Mouse (Mus musculus): ENCODE measurements around the gene Narfl. TPM values are rescaled to one million over a fixed set of nuclear protein-coding genes. Genes with fewer than 3 reads are reported as not detected.

Gene Narfl
- total RNA-seq, 1 experiment, result 27.0 TPM

GRCm38 (mm10) chr17:25757691-25758090, 15.9 kb upstream of the Narfl start:
- Histone ChIP-seq H3K4me3 (ENCODE audit: insufficient read depth in 1 of 2, low read depth in 1 of 2, low read length in 2 of 2, poor library complexity in 1 of 2, severe bottlenecking in 1 of 2) (no peak overlapping the region), H3K36me3 (ENCODE audit: control insufficient read depth, insufficient read depth, low read length, poor library complexity, severe bottlenecking) (no peaks in the 10 kb centered on the region), H3K27ac (ENCODE audit: insufficient read depth, low read depth, low read length, poor library complexity, severe bottlenecking) (peak overlapping the region; percentile 82), H3K9me3 (ENCODE audit: control insufficient read depth, insufficient read depth, low read depth, low read length) (no peaks in the 10 kb centered on the region), H3K4me1 (ENCODE audit: control insufficient read depth in 2 of 2, insufficient read depth in 2 of 2, low read length in 2 of 2, poor library complexity in 1 of 2) (peaks cover 20 to 37% of the 10 kb centered on the region in 2 experiments), H3K9ac (ENCODE audit: insufficient read depth, low read depth, low read length, poor library complexity, severe bottlenecking) (no peak overlapping the region)
- in situ Hi-C loops (cut with MboI; ENCODE audit: low sequenced_read_pairs in 2 of 2, unreplicated experiment in 2 of 2), result no loop called here
- no peak for DNase-seq (ENCODE audit: low read depth, low spot score)
- TF ChIP-seq ZC3H11A (IDR thresholded peaks at IDR 0.05; ENCODE audit: borderline replicate concordance, low read depth, low read length), result no peak

GRCm38 (mm10) chr17:25760148-25760547, 13.4 kb upstream of the Narfl start:
- Histone ChIP-seq H3K36me3 (ENCODE audit: control insufficient read depth, insufficient read depth, low read length, poor library complexity, severe bottlenecking) (no peaks in the 10 kb centered on the region), H3K4me1 (ENCODE audit: control insufficient read depth in 2 of 2, insufficient read depth in 2 of 2, low read length in 2 of 2, poor library complexity in 1 of 2) (peaks cover 13 to 40% of the 10 kb centered on the region in 2 experiments), H3K9me3 (ENCODE audit: control insufficient read depth, insufficient read depth, low read depth, low read length) (no peaks in the 10 kb centered on the region), H3K4me3 (ENCODE audit: insufficient read depth in 1 of 2, low read depth in 1 of 2, low read length in 2 of 2, poor library complexity in 1 of 2, severe bottlenecking in 1 of 2) (no peak overlapping the region), H3K27ac (ENCODE audit: insufficient read depth, low read depth, low read length, poor library complexity, severe bottlenecking) (no peak overlapping the region), H3K9ac (ENCODE audit: insufficient read depth, low read depth, low read length, poor library complexity, severe bottlenecking) (no peak overlapping the region)
- in situ Hi-C loops (cut with MboI; ENCODE audit: low sequenced_read_pairs in 2 of 2, unreplicated experiment in 2 of 2), result no loop called here
- DNase-seq (ENCODE audit: low read depth, low spot score), result no peak
- no peak for TF ChIP-seq CHD2 (IDR thresholded peaks at IDR 0.05; ENCODE audit: low read depth, low read length)
- no peak for TF ChIP-seq ZC3H11A (IDR thresholded peaks at IDR 0.05; ENCODE audit: borderline replicate concordance, low read depth, low read length)
- TF ChIP-seq ZNF384 (IDR thresholded peaks at IDR 0.05; ENCODE audit: low read depth, low read length), result no peak

- Histone ChIP-seq H3K27ac (ENCODE audit: insufficient read depth, low read depth, low read length, poor library complexity, severe bottlenecking) (no peak overlapping the region), H3K9me3 (ENCODE audit: control insufficient read depth, insufficient read depth, low read depth, low read length) (no peaks in the 10 kb centered on the region), H3K4me3 (ENCODE audit: insufficient read depth in 1 of 2, low read depth in 1 of 2, low read length in 2 of 2, poor library complexity in 1 of 2, severe bottlenecking in 1 of 2) (no peak overlapping the region), H3K9ac (ENCODE audit: insufficient read depth, low read depth, low read length, poor library complexity, severe bottlenecking) (no peak overlapping the region), H3K4me1 (ENCODE audit: control insufficient read depth in 2 of 2, insufficient read depth in 2 of 2, low read length in 2 of 2, poor library complexity in 1 of 2) (peaks cover 8 to 27% of the 10 kb centered on the region in 2 experiments), H3K36me3 (ENCODE audit: control insufficient read depth, insufficient read depth, low read length, poor library complexity, severe bottlenecking) (no peaks in the 10 kb centered on the region)
- TF ChIP-seq HCFC1 (IDR thresholded peaks at IDR 0.05; ENCODE audit: borderline replicate concordance, insufficient read depth, low read length) (no peak), MAFK (IDR thresholded peaks at IDR 0.05; ENCODE audit: insufficient read depth, low read depth, low read length) (no peak), CHD2 (IDR thresholded peaks at IDR 0.05; ENCODE audit: low read depth, low read length) (no peak), ZC3H11A (IDR thresholded peaks at IDR 0.05; ENCODE audit: borderline replicate concordance, low read depth, low read length) (no peak), ZNF384 (IDR thresholded peaks at IDR 0.05; ENCODE audit: low read depth, low read length) (no peak)
- no peak for DNase-seq (ENCODE audit: low read depth, low spot score)
- in situ Hi-C loops (cut with MboI; ENCODE audit: low sequenced_read_pairs in 2 of 2, unreplicated experiment in 2 of 2), result no loop called here
Observed at GRCm38 (mm10) chr17:25761561-25761970, 12.0 kb upstream of the Narfl start.

- no peak overlapping the region for H3K27ac ChIP-seq (ENCODE audit: insufficient read depth, low read depth, low read length, poor library complexity, severe bottlenecking)
- no peak for TF ChIP-seq HCFC1 (IDR thresholded peaks at IDR 0.05; ENCODE audit: borderline replicate concordance, insufficient read depth, low read length)
- TF ChIP-seq ZNF384 (IDR thresholded peaks at IDR 0.05; ENCODE audit: low read depth, low read length), result no peak
- no peak for TF ChIP-seq MAFK (IDR thresholded peaks at IDR 0.05; ENCODE audit: insufficient read depth, low read depth, low read length)
- no peak for TF ChIP-seq ZC3H11A (IDR thresholded peaks at IDR 0.05; ENCODE audit: borderline replicate concordance, low read depth, low read length)
- no peak for TF ChIP-seq CHD2 (IDR thresholded peaks at IDR 0.05; ENCODE audit: low read depth, low read length)
- H3K9ac ChIP-seq (ENCODE audit: insufficient read depth, low read depth, low read length, poor library complexity, severe bottlenecking), result no peak overlapping the region
- in situ Hi-C loops (cut with MboI; ENCODE audit: low sequenced_read_pairs in 2 of 2, unreplicated experiment in 2 of 2), result no loop called here
- no peak overlapping the region for H3K4me3 ChIP-seq (ENCODE audit: insufficient read depth in 1 of 2, low read depth in 1 of 2, low read length in 2 of 2, poor library complexity in 1 of 2, severe bottlenecking in 1 of 2)
- H3K4me1 ChIP-seq (ENCODE audit: control insufficient read depth in 2 of 2, insufficient read depth in 2 of 2, low read length in 2 of 2, poor library complexity in 1 of 2), result peaks cover 8 to 18% of the 10 kb centered on the region in 2 experiments
- H3K36me3 ChIP-seq (ENCODE audit: control insufficient read depth, insufficient read depth, low read length, poor library complexity, severe bottlenecking), result no peaks in the 10 kb centered on the region
- H3K9me3 ChIP-seq (ENCODE audit: control insufficient read depth, insufficient read depth, low read depth, low read length), result no peaks in the 10 kb centered on the region
- DNase-seq (ENCODE audit: low read depth, low spot score), result no peak
Observed at GRCm38 (mm10) chr17:25762591-25762990, 11.0 kb upstream of the Narfl start.

GRCm38 (mm10) chr17:25765886-25766285, 7.7 kb upstream of the Narfl start:
- Histone ChIP-seq H3K9ac (ENCODE audit: insufficient read depth, low read depth, low read length, poor library complexity, severe bottlenecking) (no peak overlapping the region), H3K36me3 (ENCODE audit: control insufficient read depth, insufficient read depth, low read length, poor library complexity, severe bottlenecking) (no peaks in the 10 kb centered on the region), H3K4me1 (ENCODE audit: control insufficient read depth in 2 of 2, insufficient read depth in 2 of 2, low read length in 2 of 2, poor library complexity in 1 of 2) (peaks cover 4 to 10% of the 10 kb centered on the region in 2 experiments; a peak in 2 of 4 replicates), H3K27ac (ENCODE audit: insufficient read depth, low read depth, low read length, poor library complexity, severe bottlenecking) (no peak overlapping the region), H3K4me3 (ENCODE audit: insufficient read depth in 1 of 2, low read depth in 1 of 2, low read length in 2 of 2, poor library complexity in 1 of 2, severe bottlenecking in 1 of 2) (no peak overlapping the region), H3K9me3 (ENCODE audit: control insufficient read depth, insufficient read depth, low read depth, low read length) (no peaks in the 10 kb centered on the region)
- DNase-seq (ENCODE audit: low read depth, low spot score), result no peak
- TF ChIP-seq ZNF384 (IDR thresholded peaks at IDR 0.05; ENCODE audit: low read depth, low read length), result no peak
- no peak for TF ChIP-seq HCFC1 (IDR thresholded peaks at IDR 0.05; ENCODE audit: borderline replicate concordance, insufficient read depth, low read length)
- no peak for TF ChIP-seq MAFK (IDR thresholded peaks at IDR 0.05; ENCODE audit: insufficient read depth, low read depth, low read length)
- TF ChIP-seq CHD2 (IDR thresholded peaks at IDR 0.05; ENCODE audit: low read depth, low read length), result no peak
- no peak for TF ChIP-seq ZC3H11A (IDR thresholded peaks at IDR 0.05; ENCODE audit: borderline replicate concordance, low read depth, low read length)
- in situ Hi-C loops (cut with MboI; ENCODE audit: low sequenced_read_pairs in 2 of 2, unreplicated experiment in 2 of 2), result no loop called here

Data from ES-E14 (cell line).